ENCODE assay signal across 8 mouse cellular contexts in genomic region chr13:37760957-37761941, GRCm38 (mm10). TPM values are rescaled to one million over a fixed set of nuclear protein-coding genes. Genes with fewer than 3 reads are reported as not detected.
DNase-seq lines count a peak whose midpoint lies in the region; ATAC-seq and TF ChIP-seq lines count a peak whose summit lies in the region.

No protein-coding gene starts in this region.

- H3K27me3 ChIP-seq in E14TG2a.4 (ENCODE audit: insufficient read depth, low read length) = peaks cover 45% of the 10 kb centered on the region
- H3K27me3 ChIP-seq in heart, embryonic 12.5 days (replicated peaks) = no peaks in the 10 kb centered on the region
- H3K27me3 ChIP-seq in thymus, adult 2 months (ENCODE audit: control insufficient read depth, insufficient read depth, low read length) = no peaks in the 10 kb centered on the region

- TF ChIP-seq CTCF in E14TG2a.4 (conservative IDR thresholded peaks at IDR 0.05; ENCODE audit: low read length) = no peak
- no peak for TF ChIP-seq CTCF in thymus, adult 2 months (IDR thresholded peaks at IDR 0.05; ENCODE audit: borderline replicate concordance, control insufficient read depth, extremely low read depth, insufficient read depth, low read length, poor library complexity)

- H3K9me3 ChIP-seq in E14TG2a.4 (ENCODE audit: low read length) = no peaks in the 10 kb centered on the region
- peaks cover 3% of the 10 kb centered on the region; the same call in 1 of the 2 replicates for H3K9me3 ChIP-seq in heart, embryonic 12.5 days (replicated peaks)

- peak; percentile 83 for DNase-seq in kidney, adult 9 months
- peak; percentile 17 to 36 for DNase-seq in lung, postnatal 4 days
- no peak for DNase-seq in urinary bladder, postnatal 25 days (ENCODE audit: low spot score)
- no peak for DNase-seq in T-cell, adult 2 months (ENCODE audit: low spot score)
- DNase-seq in thymus, adult 2 months = no peak

- H3K9ac ChIP-seq in heart, embryonic 12.5 days = no peak overlapping the region

- H3K4me3 ChIP-seq in E14TG2a.4 (replicated peaks; ENCODE audit: low read length) = 0 out of 2 replicates have a peak overlapping the region, but pooled peaks have one; percentile 11
- peak overlapping the region; percentile 23 for H3K4me3 ChIP-seq in brown adipose tissue, adult 24 weeks (ENCODE audit: insufficient read depth, low read depth, low read length)
- no peak overlapping the region for H3K4me3 ChIP-seq in heart, embryonic 12.5 days
- H3K4me3 ChIP-seq in thymus, adult 2 months (ENCODE audit: control insufficient read depth, insufficient read depth, low read length) = no peak overlapping the region

- peaks cover 27% of the 10 kb centered on the region for H3K4me1 ChIP-seq in E14TG2a.4 (replicated peaks; ENCODE audit: low read depth, low read length)
- H3K4me1 ChIP-seq in brown adipose tissue, adult 24 weeks (ENCODE audit: control insufficient read depth, insufficient read depth, insufficient read length, low read length) = peaks cover 8% of the 10 kb centered on the region
- H3K4me1 ChIP-seq in heart, embryonic 12.5 days (replicated peaks) = peaks cover 18% of the 10 kb centered on the region
- peaks cover 21% of the 10 kb centered on the region for H3K4me1 ChIP-seq in thymus, adult 2 months (replicated peaks; ENCODE audit: control insufficient read depth, insufficient read depth, low read length)

- 35% methylated on average over 23 of the region's 23 CpGs for WGBS in heart, embryonic 12.5 days
- 68% methylated on average over 23 of the region's 23 CpGs for WGBS in thymus, adult 2 months

- peak overlapping the region; percentile 22 for H3K4me2 ChIP-seq in heart, embryonic 12.5 days

- no peak for TF ChIP-seq POLR2A in thymus, adult 2 months (IDR thresholded peaks at IDR 0.05; ENCODE audit: control insufficient read depth, extremely low read depth, insufficient read depth, low read length, poor library complexity)

- no peak for ATAC-seq in heart, embryonic 12.5 days (ENCODE audit: insufficient number of reproducible peaks, low FRiP score)

- peak overlapping the region; percentile 83 for H3K27ac ChIP-seq in brown adipose tissue, adult 24 weeks (replicated peaks; ENCODE audit: low read depth, low read length)
- 0 out of 2 replicates have a peak overlapping the region, but pooled peaks have one; percentile 14 for H3K27ac ChIP-seq in heart, embryonic 12.5 days (ENCODE audit: poor library complexity, severe bottlenecking)
- H3K27ac ChIP-seq in thymus, adult 2 months (ENCODE audit: control insufficient read depth, insufficient read depth, low read length) = no peak overlapping the region

- H3K36me3 ChIP-seq in E14TG2a.4 (ENCODE audit: insufficient read depth, low read length) = no peaks in the 10 kb centered on the region
- no peaks in the 10 kb centered on the region for H3K36me3 ChIP-seq in heart, embryonic 12.5 days
- no peaks in the 10 kb centered on the region for H3K36me3 ChIP-seq in thymus, adult 2 months (ENCODE audit: control insufficient read depth, insufficient read depth, low read length)

RNA-seq across cellular contexts. Expression of gene Rreb1, which starts 17.0 kb away (rescaled TPM):
- 17.0 and 43.1 TPM in 2 replicates for polyA plus RNA-seq in brown adipose tissue, adult 24 weeks (2012; ENCODE audit: insufficient read depth, insufficient read length, missing spikeins)
- polyA plus RNA-seq in heart, embryonic 12.5 days (2016; fragmentation: Nextera tagmentation; extraction: Ambion mirVana) = 15.0 and 17.1 TPM in 2 replicates
- polyA plus RNA-seq in thymus, adult 2 months (2012; rRNA removed) = 37.5 and 46.9 TPM in 2 replicates

Comparison
In these comparisons a context has a peak if more than half of its experiments do, and no peak if none do; other contexts are left out.
1. H3K4me3 ChIP-seq: peak in E14TG2a.4 (single experiment) and brown adipose tissue, adult 24 weeks (single experiment); none in heart, embryonic 12.5 days (single experiment) and thymus, adult 2 months (single experiment).
2. DNase-seq: peak in kidney, adult 9 months (single experiment) and lung, postnatal 4 days (2 of 2); none in urinary bladder, postnatal 25 days (single experiment), T-cell, adult 2 months (single experiment) and thymus, adult 2 months (single experiment).